Mouse (Mus musculus): ENCODE measurements around the gene Tdrd3.

GRCm38 (mm10) chr14:87416755-87417690 lies 584 bp downstream of the Tdrd3 start:
- TF ChIP-seq POLR2A (IDR thresholded peaks at IDR 0.05; ENCODE audit: borderline replicate concordance, low read depth, low read length) = no peak; the same call in 1 of the 2 replicates
- TF ChIP-seq CTCF (IDR thresholded peaks at IDR 0.05; ENCODE audit: low read depth, low read length) = no peak
